Mouse (Mus musculus) hindbrain, embryonic 10.5 days (tissue): ENCODE measurements around the gene Efcab8. TPM values are rescaled to one million over a fixed set of nuclear protein-coding genes. Genes with fewer than 3 reads are reported as not detected.
"Not testable (repeated sequence)": the region's sequence is repeated elsewhere in the genome, so short reads cannot be mapped to it uniquely, and the experiment has no call there.

Source experiments
- DNase-seq: peaks from one replicate; pipeline ENCODE4 v3.0.0-alpha.2; 2017; ENCODE audit warnings: low spot score
- H3K27ac ChIP-seq: fragments of 300-500 bp; sonication (generic); 2 replicates; pipeline ENCODE4 v1.5.1; 2016; ENCODE audit warnings: mild to moderate bottlenecking, moderate library complexity
- H3K27me3 ChIP-seq: fragments of 300-500 bp; sonication (generic); 2 replicates; pipeline ENCODE4 v1.6.1; 2016; ENCODE audit warnings: mild to moderate bottlenecking; ENCODE audit not compliant: poor library complexity, insufficient read depth, severe bottlenecking
- H3K36me3 ChIP-seq: fragments of 300-500 bp; sonication (generic); 2 replicates; pipeline ENCODE4 v1.6.1; 2016; ENCODE audit warnings: mild to moderate bottlenecking, moderate library complexity
- H3K4me1 ChIP-seq: fragments of 300-500 bp; sonication (generic); replicated peaks from 2 replicates; pipeline ENCODE4 v1.6.1; 2016; ENCODE audit warnings: mild to moderate bottlenecking
- H3K4me3 ChIP-seq: fragments of 300-500 bp; sonication (generic); 2 replicates; pipeline ENCODE4 v1.5.1; 2016; ENCODE audit warnings: mild to moderate bottlenecking, moderate library complexity
- H3K9me3 ChIP-seq: fragments of 300-500 bp; sonication (generic); 2 replicates; pipeline ENCODE4 v1.6.1; 2016; ENCODE audit warnings: mild to moderate bottlenecking, moderate library complexity
- WGBS: fragments of 180-500 bp; shearing (Covaris S2); methylation state at CpG from one replicate; pipeline ENCODE4 v1.1.7; 2016; 5-methylcytosine and 5-hydroxymethylcytosine counted together
- polyA plus RNA-seq: library from polyadenylated mRNA; unstranded; fragments of >200 nt; fragmentation: Nextera tagmentation; extraction: Ambion mirVana; gene quantifications from 2 replicates; pipeline ENCODE4 v1.2.1, GENCODE M21; 2016

Gene Efcab8
- polyA plus RNA-seq, 1 experiment from 2014 or later = 0.08 TPM

DNA sequence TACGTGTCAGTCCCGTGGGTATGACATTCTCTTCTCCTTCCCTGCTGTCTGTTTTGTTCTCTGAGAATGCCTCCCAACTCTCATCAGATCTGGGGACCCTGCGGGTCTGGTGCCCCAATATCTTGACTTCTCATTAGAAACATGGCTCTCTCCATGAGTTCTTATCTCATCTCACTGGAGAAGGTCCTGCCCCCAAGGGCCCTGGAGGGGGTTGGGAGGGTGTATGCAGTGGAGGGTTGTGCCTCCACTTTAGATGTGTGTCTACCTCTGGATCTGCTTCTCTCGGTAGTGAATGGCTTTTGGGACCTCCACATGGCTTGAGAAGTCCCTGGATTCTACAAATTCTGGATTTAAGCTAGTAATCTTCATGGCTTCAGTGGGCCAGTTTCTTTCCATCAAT, 1.4 kb downstream of the Efcab8 start:
- no peaks in the 10 kb centered on the region for H3K9me3 ChIP-seq
- H3K36me3 ChIP-seq = no peaks in the 10 kb centered on the region
- 86% methylated on average over 4 of the region's 4 CpGs for WGBS
- H3K27ac ChIP-seq = no peak overlapping the region
- H3K4me1 ChIP-seq = peaks cover 12% of the 10 kb centered on the region
- H3K4me3 ChIP-seq = no peak overlapping the region
- DNase-seq = no peak
- no peaks in the 10 kb centered on the region; the same call in 1 of the 2 replicates for H3K27me3 ChIP-seq

DNA sequence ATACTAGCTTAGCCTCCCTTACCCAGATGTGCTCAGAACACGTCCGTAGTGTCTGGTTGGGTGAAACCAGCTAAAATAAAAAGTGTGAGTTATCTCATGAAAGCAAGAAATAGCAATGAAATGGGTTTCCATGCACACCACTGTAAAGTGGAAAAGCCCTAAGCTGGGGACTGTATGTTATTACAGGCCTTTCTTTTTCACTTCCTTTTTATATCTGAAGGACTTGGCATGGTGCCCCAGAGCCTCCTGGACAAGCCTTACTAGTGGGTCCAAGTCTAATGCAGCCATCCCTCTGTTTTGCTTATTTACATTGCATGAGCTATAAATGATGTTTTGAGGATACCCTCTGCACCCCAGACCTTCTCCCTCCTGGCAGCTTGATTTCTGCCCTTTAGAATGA, 4.9 kb downstream of the Efcab8 start:
- no peak for DNase-seq
- no peak overlapping the region for H3K27ac ChIP-seq
- WGBS = 89% methylated on average over 2 of the region's 2 CpGs

DNA sequence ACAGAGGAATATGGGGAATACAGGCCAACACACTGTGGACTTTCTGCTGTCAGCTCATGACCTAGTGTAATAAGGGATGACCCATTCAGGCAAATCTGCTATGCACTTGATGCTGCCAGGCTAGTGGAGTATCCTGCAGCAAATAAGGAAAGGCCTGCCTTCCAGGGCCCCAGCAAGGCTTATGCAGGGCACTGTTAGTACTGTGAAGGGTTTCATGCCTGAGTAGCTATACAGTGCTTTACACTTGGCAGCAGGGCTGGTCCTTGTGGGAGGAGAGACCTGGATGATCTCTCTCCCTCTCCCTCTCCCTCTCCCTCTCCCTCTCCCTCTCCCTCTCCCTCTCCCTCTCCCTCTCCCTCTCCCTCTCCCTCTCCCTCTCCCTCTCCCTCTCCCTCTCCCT, 13.6 kb downstream of the Efcab8 start:
- Histone ChIP-seq H3K4me3 (no peak overlapping the region), H3K27ac (no peak overlapping the region), H3K36me3 (no peaks in the 10 kb centered on the region), H3K4me1 (no peaks in the 10 kb centered on the region), H3K27me3 (no peaks in the 10 kb centered on the region), H3K9me3 (no peaks in the 10 kb centered on the region)
- no peak for DNase-seq

More for the DNA sequence above, 4.9 kb downstream of the Efcab8 start:
- Histone ChIP-seq H3K36me3 (no peaks in the 10 kb centered on the region), H3K9me3 (no peaks in the 10 kb centered on the region), H3K4me3 (no peak overlapping the region), H3K27me3 (no peaks in the 10 kb centered on the region; the same call in 1 of the 2 replicates), H3K4me1 (no peaks in the 10 kb centered on the region)

DNA sequence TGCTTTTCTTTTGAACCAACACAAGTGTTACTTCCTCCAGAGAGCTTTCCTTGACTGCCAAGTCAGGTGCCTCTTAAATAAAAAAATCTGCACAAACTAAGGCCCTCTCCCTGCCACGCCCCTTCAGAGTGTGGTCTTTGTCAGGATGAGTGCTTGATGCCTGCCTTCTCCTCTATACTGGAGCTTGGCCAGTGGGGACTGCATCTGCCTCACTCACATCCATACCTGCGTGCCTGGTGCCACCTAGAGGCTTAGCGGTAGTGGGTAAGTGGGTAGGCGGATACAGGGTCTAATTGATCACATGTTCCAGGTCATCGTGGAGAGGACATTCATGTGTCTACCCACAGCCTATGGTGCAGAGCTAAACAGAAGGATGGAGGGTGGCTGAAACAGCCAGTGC, 15.4 kb downstream of the Efcab8 start:
- Histone ChIP-seq H3K4me3 (no peak overlapping the region), H3K36me3 (no peaks in the 10 kb centered on the region), H3K4me1 (no peaks in the 10 kb centered on the region), H3K27ac (no peak overlapping the region), H3K9me3 (no peaks in the 10 kb centered on the region), H3K27me3 (no peaks in the 10 kb centered on the region)
- WGBS = 53% methylated on average over 5 of the region's 5 CpGs
- no peak for DNase-seq

DNA sequence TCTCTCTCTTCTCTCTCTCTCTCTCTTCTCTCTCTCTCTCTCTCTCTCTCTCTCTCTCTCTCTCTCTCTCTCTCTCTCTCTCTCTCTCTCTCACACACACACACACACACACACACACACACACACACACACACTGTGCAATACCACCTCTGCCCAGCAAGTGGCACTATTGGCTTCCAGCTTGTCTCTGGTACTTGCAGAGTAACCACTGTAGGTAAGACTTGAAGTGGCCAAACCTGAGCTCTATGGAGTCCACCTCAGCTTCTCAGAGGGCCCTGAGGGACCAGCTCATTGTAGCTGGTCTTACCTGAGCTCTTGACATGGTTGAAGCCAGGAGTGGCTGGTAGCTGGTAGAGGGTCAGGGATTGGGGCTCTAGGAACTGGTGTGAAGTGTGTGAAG, 27.7 kb downstream of the Efcab8 start:
- H3K4me1 ChIP-seq = not testable (repeated sequence)
- peak; percentile 66 for DNase-seq

DNA sequence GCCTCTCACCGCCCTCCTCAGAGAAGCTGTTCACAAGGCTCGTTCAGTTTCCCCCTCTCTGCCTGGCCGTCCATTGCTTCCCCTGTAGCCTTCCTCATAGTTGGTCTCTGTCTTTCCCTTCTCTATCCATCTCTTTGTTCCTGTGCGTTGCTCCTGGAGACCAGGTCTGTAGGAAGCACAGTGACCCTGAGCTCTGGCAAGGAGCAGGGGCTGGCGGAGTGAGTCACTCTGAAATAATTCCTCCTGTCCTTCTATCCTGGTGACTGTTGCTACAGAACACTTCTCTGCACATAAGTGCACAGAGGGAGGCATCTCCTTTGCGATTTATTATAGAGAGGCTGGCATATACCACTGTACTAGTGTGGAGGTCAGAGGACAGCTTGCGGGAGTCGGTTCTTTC, 28.4 kb downstream of the Efcab8 start:
- Histone ChIP-seq H3K4me1 (0 out of 2 replicates have a peak, but pooled peaks cover 2% of the 10 kb centered on the region), H3K36me3 (no peaks in the 10 kb centered on the region), H3K4me3 (no peak overlapping the region), H3K9me3 (no peaks in the 10 kb centered on the region), H3K27me3 (no peaks in the 10 kb centered on the region), H3K27ac (no peak overlapping the region)
- DNase-seq = no peak
- WGBS = 80% methylated on average over 8 of the region's 8 CpGs

More for the DNA sequence above, 27.7 kb downstream of the Efcab8 start:
- H3K9me3 ChIP-seq, H3K27ac ChIP-seq, H3K4me3 ChIP-seq, H3K36me3 ChIP-seq, H3K27me3 ChIP-seq: not testable (repeated sequence)

DNA sequence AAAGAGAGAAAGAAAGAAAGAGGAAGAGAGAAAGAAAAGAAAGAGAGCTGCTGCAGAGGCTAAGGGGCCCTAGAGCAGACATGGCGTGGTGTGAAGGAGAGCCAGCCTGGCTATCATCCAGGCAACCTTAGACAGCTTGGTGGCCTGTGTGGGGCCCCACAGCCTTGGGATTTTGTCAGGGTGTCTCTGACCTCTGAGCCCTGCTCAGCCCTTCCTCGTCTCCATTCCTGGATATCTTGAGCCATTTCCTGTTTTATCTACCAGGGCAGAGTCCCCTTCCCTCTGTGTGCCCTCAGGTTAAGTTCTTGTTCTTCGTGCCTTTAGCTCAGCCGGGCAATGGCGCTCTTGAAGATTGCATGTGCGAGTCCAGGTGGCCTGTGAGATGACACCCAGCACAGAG, 29.1 kb downstream of the Efcab8 start:
- no peak for DNase-seq
- H3K27me3 ChIP-seq = no peaks in the 10 kb centered on the region
- H3K4me3 ChIP-seq = no peak overlapping the region
- no peaks in the 10 kb centered on the region for H3K36me3 ChIP-seq
- H3K9me3 ChIP-seq = no peaks in the 10 kb centered on the region
- H3K4me1 ChIP-seq = 0 out of 2 replicates have a peak, but pooled peaks cover 2% of the 10 kb centered on the region
- H3K27ac ChIP-seq = no peak overlapping the region
- WGBS = 87% methylated on average over 6 of the region's 6 CpGs

DNA sequence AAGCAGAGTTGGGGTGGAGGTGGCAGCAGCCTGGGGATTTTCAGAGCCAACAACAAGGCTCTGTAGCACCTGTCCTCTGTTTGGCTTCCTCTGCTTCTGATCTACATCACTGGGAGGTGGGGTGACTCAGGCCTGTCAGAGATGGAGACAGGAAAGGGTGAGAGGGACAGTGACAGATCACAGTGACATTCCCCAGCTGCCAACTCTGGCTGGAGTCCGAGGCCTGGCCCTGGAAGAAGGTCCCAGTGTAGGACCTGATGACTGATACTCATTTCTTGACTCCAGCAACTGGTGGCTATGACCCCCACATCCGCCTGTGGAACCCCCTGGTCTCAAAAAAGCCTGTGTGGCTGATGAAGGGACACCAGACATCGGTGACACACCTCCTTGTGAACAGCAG, 30.2 kb downstream of the Efcab8 start:
- no peak for DNase-seq
- H3K36me3 ChIP-seq = no peaks in the 10 kb centered on the region
- 81% methylated on average over 3 of the region's 3 CpGs for WGBS
- H3K9me3 ChIP-seq = no peaks in the 10 kb centered on the region
- H3K4me1 ChIP-seq = 0 out of 2 replicates have a peak, but pooled peaks cover 2% of the 10 kb centered on the region
- no peak overlapping the region for H3K27ac ChIP-seq
- H3K4me3 ChIP-seq = no peak overlapping the region
- no peaks in the 10 kb centered on the region for H3K27me3 ChIP-seq

DNA sequence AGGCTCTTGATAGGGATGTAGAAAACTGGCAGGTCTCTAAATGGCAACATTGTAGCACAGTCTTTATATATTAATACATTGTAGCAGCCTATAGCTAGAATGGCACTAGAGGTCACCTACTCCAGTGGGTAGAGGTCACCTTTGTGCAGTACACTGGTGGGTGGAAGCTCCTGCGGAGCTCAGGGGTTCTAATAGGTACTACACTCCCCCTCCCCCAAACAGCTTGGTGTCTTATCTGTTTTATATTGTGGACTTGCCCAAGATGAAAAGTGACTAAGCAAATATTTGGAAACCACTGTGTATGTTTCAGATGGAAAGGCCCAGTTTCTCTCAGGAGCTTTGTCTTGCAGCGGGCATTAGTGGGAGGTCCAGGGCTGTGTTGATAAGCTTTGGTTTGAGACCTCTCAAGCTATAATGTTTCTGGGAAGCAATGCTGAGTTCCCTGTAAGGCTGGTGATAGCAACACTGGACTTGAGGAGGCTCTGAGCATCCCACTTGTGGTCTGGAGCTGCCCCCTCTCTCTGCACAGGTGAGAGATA, 42.3 kb downstream of the Efcab8 start:
- H3K27me3 ChIP-seq = no peaks in the 10 kb centered on the region
- WGBS = 94% methylated on average over 2 of the region's 2 CpGs
- H3K4me3 ChIP-seq = no peak overlapping the region
- no peaks in the 10 kb centered on the region for H3K36me3 ChIP-seq
- H3K27ac ChIP-seq = no peak overlapping the region
- no peaks in the 10 kb centered on the region for H3K9me3 ChIP-seq
- no peaks in the 10 kb centered on the region for H3K4me1 ChIP-seq
- DNase-seq = no peak

DNA sequence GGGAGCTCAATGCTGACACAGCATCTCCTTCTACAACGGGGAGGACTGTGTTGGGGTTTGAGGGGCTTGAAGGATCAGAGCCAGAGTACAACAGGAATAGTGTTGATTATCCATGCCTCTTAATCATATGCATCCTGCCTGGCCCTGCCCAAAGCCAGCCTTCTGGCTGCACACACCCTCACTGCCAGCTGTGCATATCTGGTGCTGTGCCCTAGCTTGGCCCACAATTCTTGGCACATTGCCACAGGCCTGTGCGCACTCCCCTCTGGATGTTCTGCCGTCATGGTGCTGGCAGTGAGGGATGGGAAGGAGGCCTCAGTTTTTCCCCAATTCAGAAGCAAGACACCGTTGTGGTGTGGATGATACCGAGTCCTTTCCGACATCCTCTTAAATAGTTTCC, 44.9 kb downstream of the Efcab8 start:
- H3K4me3 ChIP-seq = no peak overlapping the region
- H3K27ac ChIP-seq = no peak overlapping the region
- no peaks in the 10 kb centered on the region for H3K27me3 ChIP-seq
- no peaks in the 10 kb centered on the region for H3K4me1 ChIP-seq
- H3K36me3 ChIP-seq = no peaks in the 10 kb centered on the region
- no peak for DNase-seq
- no peaks in the 10 kb centered on the region for H3K9me3 ChIP-seq
- WGBS = 89% methylated on average over 6 of the region's 6 CpGs

DNA sequence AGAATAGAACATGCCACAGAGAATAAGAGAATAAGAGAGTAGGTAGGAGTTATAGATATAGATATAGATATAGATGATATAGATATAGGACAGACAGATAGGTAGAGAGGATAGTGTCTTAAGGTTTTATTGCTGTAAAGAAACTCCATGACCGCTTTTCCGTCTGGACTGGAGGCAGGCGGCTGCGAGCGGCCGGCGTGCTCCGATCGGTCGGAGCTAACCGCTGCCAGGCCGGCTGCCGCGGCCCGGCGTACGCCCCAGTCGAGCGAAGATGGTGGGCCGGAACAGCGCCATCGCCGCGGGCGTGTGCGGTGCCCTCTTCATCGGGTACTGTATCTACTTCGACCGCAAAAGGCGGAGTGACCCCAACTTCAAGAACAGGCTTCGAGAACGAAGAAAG, 46.2 kb downstream of the Efcab8 start:
- DNase-seq = not testable (repeated sequence)

DNA sequence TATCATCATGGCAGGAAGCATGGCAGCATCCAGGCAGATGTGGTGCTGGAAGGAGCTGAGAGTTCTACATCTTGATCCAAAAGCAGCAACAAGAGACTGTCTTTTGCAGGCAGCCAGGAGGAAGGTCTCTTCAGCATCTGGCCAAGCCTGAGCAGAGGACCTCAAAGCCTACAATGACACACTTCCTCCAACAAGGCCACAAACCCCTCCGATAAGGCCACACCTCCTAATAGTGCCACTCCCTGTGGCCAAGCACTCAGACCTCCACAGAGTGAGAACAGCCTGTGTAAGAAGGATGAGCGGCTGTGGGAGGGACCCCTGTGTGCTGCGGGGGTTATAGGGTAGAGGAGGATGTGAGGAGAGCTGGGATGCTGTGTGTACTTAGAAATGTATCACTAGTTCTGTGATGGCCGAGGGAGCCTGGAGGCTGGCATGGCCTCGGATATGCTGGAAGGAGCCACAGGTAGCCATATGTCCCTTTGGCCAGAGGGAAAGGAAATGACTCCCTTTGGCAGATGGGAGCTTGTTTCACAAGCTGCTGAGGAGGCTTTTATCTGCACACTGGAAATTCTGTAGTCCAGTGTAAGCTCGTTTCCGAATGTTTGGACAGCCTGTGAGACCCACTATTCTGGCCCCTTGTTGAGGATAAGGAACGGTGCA, 47.6 kb downstream of the Efcab8 start:
- Histone ChIP-seq H3K27ac (no peak overlapping the region), H3K4me3 (no peak overlapping the region), H3K36me3 (no peaks in the 10 kb centered on the region), H3K4me1 (0 out of 2 replicates have a peak, but pooled peaks cover 2% of the 10 kb centered on the region), H3K27me3 (no peaks in the 10 kb centered on the region), H3K9me3 (no peaks in the 10 kb centered on the region)
- no peak for DNase-seq
- WGBS = 89% methylated on average over 8 of the region's 8 CpGs

More for the DNA sequence above, 46.2 kb downstream of the Efcab8 start:
- H3K27ac ChIP-seq, H3K4me3 ChIP-seq, H3K9me3 ChIP-seq, H3K27me3 ChIP-seq, H3K36me3 ChIP-seq, H3K4me1 ChIP-seq: not testable (repeated sequence)
- 60% methylated on average over 32 of the region's 32 CpGs for WGBS

DNA sequence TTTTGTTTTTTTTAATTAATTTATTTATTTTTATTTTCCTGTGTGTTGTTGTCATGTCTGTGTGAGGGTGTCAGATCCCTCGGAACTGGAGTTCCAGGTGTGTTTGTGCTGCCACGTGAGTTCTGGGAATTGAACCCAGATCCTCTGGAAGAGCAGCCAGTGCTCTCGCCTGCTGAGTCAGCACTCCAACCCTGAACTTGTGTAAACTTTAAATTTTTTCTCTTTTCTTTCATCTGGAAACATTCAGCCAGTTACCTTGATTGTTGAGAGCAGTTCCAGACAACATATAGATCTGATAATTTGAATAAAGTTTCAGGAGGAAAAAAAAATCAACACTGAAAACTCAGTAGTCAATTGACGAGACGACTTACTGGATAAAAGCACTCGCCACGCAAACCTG, 49.0 kb downstream of the Efcab8 start:
- WGBS = 87% methylated on average over 7 of the region's 7 CpGs
- H3K4me1 ChIP-seq = peaks cover 8% of the 10 kb centered on the region
- no peak overlapping the region for H3K27ac ChIP-seq
- H3K36me3 ChIP-seq = no peaks in the 10 kb centered on the region
- H3K27me3 ChIP-seq = no peaks in the 10 kb centered on the region
- no peak for DNase-seq
- H3K9me3 ChIP-seq = no peaks in the 10 kb centered on the region
- H3K4me3 ChIP-seq = no peak overlapping the region

DNA sequence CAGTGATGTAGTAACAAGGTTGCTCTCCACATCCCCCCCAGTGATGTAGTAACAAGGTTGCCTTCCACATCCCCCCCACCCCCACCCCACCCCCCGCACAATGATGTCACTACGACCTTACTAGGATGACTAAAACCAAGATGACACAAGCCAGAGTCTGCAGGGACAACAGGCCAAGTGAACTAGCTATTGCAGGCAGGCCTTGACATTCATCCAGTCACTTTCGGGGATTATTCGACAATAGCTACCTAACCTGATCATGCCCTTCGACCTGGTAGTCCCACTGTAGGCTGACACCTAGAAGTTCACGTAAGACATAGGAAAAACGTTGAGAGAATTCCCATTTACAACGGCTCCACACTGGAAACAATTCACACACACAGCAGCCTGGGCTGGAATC, 53.6 kb downstream of the Efcab8 start:
- no peak overlapping the region for H3K27ac ChIP-seq
- no peak overlapping the region for H3K4me3 ChIP-seq
- H3K9me3 ChIP-seq = no peaks in the 10 kb centered on the region
- no peak for DNase-seq
- no peaks in the 10 kb centered on the region for H3K36me3 ChIP-seq
- peaks cover 8% of the 10 kb centered on the region for H3K4me1 ChIP-seq
- H3K27me3 ChIP-seq = no peaks in the 10 kb centered on the region
- WGBS = 92% methylated on average over 8 of the region's 8 CpGs
